Mouse (Mus musculus): ENCODE data around the gene Tnks2.
A peak's percentile ranks its signal among the peaks of the same experiment; 100 is the strongest.
"Not testable (repeated sequence)": the region's sequence is repeated elsewhere in the genome, so short reads cannot be mapped to it uniquely, and the experiment has no call there.

The Tnks2 gene

GRCm38 (mm10) chr19:36833788-36834531 is at the start of gene Tnks2:
Gene Tnks2 (plus strand): TSS chr19:36834232.
- DNase-seq (ENCODE audit: low read depth) = peak; percentile 92

- no peak for DNase-seq (ENCODE audit: low read depth)
Measured at GRCm38 (mm10) chr19:36789873-36790733, 43.9 kb upstream of the Tnks2 start.

GRCm38 (mm10) chr19:36792589-36792988 is 41.4 kb upstream of the Tnks2 start:
- DNase-seq (ENCODE audit: low read depth) = no peak

- DNase-seq (ENCODE audit: low read depth) = no peak
Measured at GRCm38 (mm10) chr19:36793450-36793849, 40.6 kb upstream of the Tnks2 start.

GRCm38 (mm10) chr19:36794008-36794407 is 40.0 kb upstream of the Tnks2 start:
- DNase-seq (ENCODE audit: low read depth) = no peak

- DNase-seq (ENCODE audit: low read depth) = no peak
Measured at GRCm38 (mm10) chr19:36795277-36795676, 38.8 kb upstream of the Tnks2 start.

GRCm38 (mm10) chr19:36796931-36797330 is 37.1 kb upstream of the Tnks2 start:
- DNase-seq (ENCODE audit: low read depth) = no peak

DNA sequence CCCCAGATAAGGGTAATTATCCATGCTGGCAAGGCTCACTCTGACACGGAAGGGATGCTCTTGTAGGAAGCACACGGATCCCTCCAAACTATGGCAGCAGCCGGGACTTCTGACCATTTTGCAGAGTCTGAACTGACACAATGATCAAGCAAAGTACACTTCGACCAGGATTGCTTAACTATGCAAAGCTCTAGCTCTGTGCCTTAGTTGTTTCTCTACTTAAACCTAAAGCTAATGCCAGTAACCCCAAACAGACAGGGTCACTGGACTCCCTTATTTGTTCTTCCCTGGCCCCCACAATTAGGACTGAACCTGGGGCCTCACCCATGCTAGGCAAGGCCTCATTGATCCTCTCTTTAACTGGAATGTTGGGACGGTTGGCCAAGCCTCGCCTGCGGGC is 33.7 kb upstream of the Tnks2 start:
- no peak for DNase-seq (ENCODE audit: low read depth)

DNA sequence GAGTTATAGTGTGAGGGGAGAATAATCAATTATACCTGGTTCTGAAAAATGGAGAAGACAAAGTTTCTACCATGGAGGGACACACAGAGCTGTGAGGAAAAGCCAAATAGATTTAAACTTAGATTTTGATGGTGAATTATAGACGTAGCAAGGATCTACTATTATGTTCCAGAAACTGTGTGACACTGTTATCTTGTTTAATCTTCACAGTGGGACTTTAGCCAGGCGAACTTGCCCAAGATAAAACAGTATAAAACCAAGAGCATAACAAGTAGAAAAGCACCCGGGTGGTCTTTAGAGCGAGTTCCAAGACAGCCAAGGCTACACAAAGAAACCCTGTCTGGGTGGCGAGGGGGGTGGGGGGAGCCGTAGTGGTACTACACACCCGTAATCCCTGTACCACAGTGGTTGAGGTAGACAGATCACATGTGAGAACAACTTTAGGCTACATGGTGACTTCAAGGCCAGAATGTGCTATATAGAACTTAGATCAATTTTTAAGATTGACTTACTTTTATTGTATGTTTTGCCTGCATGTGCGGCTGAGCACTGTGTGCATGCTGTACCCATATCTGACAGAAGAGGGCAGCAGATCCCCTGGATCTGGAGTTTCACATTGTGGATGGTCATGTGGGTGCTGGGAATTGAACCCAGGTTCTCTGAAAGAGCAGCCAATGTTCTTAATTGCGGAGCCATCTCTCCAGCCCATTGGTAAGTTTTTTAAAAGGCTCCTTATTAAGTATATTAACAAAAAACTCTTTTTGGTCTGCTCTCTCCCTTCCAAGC is 32.0 kb upstream of the Tnks2 start:
- peak; percentile 11 for DNase-seq (ENCODE audit: low read depth)

DNA sequence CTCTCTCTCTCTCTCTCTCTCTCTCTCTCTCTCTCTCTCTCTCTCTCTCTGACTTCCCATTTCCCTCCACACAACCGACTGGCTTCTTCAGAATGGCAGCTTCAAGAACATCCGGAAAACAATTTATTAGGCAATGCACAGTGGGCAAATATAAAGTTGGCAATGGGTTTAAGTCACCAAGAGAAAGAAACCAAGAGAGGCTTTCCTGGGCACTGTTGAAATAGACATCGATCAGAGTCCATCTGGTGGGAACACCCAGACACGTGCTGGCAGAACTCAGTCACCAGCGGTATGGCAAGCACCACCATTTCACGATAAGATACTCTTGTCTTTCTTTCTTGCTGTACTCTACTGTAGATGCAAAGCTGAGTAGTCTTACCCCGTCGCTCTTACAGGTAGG is 30.6 kb upstream of the Tnks2 start:
- DNase-seq (ENCODE audit: low read depth) = no peak

DNA sequence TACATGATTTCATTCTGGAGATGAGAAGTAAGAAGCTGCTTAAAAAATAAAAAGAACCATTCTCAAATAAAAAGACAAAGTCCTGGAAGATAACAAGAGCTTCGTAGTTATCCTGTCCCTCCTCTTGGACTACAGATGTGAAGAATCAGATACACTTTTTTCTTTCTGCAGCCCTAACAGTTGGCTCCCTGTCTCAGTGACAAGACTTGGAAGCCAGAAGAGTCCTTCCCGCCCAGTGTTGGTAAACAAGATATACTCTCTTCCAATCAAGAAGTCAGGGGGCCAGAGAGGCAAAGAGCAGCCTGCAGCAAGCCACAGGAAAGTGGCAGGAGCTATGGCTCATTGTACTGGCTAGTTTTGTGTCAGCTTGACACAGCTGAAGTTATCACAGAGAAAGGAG is 27.2 kb upstream of the Tnks2 start:
- no peak for DNase-seq (ENCODE audit: low read depth)

- DNase-seq (ENCODE audit: low read depth) = no peak
Measured at GRCm38 (mm10) chr19:36808426-36809105, 25.5 kb upstream of the Tnks2 start.

DNA sequence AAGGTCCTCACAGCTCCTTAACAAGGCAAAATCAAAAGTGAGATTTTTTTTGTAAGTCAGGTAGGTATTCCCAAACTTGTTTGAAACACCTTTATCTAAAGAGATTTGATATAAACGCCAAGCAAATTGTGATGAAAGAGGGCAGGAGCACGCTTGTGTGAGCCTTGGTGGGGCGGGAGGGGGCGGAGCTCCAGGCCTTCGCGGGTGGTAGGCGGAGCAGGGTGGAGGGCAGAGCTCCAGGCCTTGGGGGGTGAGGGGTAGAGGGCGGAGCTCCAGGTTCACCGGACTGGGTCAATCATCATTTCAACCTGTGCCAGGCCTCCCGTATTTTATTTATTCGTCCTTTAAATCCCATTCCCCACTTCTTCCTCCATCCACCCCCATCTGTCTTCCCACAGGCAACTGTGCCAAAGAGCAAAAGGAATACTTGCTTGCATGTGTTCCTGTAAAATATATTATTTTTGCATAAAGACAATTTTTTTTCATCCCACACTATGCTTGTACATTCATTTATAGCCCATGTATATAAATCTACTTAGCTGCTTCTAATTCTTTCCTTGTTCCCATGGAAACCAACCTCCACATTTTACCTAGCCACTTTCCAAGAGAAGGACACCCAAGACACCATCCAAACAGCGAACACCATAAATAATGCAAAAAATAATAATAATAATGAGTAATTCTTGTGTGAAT is 24.4 kb upstream of the Tnks2 start:
- no peak for DNase-seq (ENCODE audit: low read depth)

- DNase-seq (ENCODE audit: low read depth) = no peak
Measured at GRCm38 (mm10) chr19:36812011-36812410, 22.0 kb upstream of the Tnks2 start.

DNA sequence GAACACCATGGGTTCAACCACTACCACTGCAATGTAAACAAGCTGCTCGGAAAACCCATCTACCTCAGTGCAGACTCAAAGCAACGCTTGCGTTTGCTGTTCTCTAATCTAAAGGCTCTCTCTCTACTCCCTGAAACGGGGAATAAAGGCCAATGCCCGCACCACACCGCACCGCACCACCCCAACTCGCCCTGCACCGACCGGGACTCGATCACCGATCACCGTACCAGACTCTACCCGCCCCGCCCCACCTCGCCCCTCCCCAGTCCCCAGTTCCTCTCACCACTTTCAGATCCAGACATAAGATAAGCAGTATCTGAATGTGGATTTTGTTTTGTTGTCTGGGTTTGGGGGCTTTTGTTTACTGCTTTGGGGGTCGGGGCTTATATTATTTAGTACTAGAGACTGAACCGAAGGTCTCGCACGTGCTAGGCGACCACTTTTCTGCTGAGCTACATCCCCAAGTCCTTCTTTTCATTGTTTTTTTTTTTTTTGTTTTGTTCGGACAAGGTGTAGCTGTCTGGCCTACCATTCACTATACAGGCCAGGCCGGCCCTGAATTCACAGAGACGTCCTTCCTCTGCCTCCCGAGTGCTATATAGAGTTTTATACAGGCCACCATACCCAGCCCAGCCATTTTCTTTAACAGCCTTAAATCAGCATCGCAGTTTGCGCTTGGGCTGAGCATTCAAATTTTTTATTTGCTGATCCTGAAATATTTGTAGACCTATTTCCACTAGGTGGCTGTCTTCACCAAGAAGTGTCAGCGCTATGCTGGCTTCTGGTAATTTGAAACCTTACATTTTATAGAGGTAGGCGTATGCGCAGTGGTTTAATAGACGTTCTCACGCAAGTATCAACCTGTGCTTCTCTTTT is 18.4 kb upstream of the Tnks2 start:
- DNase-seq (ENCODE audit: low read depth) = peak; percentile 83

DNA sequence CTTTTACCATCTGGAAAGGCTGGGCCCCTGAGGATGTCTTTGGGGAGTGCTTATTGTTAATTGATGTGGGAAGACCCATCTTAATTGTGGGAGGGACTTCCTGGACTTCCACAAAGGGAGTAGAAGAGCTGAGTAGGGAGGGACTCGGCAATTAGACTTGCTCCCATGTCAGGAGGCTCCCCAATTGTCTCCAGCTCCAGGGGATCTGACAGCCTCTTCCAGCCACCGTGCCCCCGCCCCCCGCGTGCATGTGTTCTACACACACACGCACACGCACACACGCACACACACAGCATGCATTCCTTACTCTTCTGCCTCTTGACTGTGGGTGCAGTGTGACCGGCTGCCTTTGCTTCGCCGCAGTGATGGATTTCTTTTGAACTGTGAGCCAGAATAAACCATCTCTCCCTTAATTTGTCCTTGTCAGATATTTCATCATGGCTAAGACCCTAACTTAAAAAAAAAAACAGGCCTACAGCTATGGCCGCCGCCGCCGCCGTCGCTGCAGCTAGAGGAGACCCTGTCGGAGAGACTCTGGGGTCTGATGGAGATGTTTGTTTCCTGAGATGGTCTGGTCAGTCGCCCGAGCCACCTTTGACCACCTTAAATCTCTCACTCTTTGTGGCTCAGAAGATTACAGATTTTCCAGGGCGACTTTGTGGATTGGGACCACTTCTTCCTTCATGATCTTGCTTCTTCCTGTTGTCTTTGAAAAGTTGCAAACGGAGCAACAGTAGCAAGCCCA is 15.7 kb upstream of the Tnks2 start:
- no peak for DNase-seq (ENCODE audit: low read depth)

DNA sequence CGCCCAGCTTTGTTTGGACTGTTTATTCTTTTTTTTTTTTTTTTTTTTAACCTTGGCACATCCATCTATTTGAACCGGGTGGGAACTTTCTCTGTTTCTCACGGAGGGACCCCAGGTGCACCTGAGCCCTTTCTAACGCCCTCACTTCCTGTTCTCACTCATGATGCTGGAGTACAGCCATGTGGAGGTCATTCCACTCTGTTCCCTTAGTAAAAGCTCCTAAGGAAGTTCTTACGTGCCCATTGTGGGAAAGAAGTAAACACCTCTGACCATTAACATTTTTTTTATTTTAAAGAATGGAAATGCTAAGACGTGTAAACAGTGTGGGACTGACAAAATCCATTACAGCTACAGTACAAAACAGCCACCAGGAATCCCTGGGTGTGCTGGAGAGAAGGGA is 14.8 kb upstream of the Tnks2 start:
- no peak for DNase-seq (ENCODE audit: low read depth)

DNA sequence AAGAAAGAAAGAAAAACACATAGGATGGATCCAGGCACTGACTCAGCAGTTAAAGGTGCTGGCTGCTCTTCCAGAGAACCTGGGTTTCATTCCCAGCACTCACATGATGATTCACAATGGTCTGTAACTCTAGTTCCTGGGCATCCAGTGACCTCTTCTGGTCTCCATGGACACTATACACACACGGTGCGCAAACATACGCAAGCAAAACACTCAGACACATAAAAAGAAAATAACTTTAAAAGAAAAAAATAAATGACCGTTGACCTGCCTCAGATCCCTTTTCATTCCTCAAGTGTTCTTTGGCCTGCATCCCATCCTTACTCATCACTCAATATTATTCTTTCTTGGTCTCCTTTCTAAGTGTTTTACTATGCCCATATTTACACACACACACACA is 13.6 kb upstream of the Tnks2 start:
- DNase-seq (ENCODE audit: low read depth) = no peak

GRCm38 (mm10) chr19:36821301-36821700 is 12.7 kb upstream of the Tnks2 start:
- not testable (repeated sequence) for DNase-seq (ENCODE audit: low read depth)

DNA sequence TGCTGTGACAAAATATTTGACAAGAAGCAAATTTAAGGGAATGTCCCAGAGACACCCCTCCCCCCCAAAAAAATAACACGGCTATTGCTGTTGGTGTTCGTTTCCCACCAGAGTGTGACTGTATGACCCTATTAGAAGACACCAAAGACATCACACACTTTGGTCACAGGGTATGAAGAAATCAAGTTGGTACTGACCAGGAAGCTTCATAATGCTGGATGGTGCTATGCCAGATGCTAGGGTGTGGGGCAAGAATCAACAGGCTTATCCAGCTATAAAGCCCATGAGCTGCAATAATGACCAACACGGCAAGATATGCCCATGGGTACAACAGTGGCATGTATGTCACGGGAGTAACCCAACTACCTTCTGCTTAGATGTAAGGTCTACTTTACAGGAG is 11.3 kb upstream of the Tnks2 start:
- no peak for DNase-seq (ENCODE audit: low read depth)

Measured in induced T-regulatory cell, adult 2 months (primary cell).